Mouse (Mus musculus) lung, adult 18-20 months (tissue): ENCODE measurements at regions not wholly inside any gene's neighbourhood (a gene's known extent, or its start where the extent isn't known, plus 50 kb on each side); places are given as distances from the start of the nearest gene placed in this dataset.

Experiments
- DNase-seq, 2 experiments: peaks; one replicate each; pipeline ENCODE4 v3.0.0; 2022; ENCODE audit warnings: mixed read lengths in 2 of 2

DNA sequence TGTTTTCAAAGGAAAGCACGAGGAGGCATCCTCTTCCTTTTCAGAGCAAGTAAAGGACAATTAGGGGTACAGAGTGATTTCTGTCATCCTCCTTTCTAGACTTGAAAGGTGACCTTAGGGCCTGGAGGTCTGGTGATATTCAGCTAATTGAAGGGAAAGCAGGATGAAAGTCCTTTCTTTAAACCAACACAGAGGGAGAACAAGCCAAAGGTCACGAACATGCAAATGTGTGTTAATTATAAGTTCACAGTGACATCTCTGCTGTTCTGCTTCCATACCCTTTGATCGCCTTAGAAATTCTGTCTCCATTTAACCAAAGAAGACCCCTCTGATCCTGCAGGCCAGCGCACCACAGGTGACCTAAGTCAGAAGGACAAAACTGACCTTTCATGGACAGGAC, 2126.3 kb upstream of the Lrrc6 start:
- DNase-seq: no peak

DNA sequence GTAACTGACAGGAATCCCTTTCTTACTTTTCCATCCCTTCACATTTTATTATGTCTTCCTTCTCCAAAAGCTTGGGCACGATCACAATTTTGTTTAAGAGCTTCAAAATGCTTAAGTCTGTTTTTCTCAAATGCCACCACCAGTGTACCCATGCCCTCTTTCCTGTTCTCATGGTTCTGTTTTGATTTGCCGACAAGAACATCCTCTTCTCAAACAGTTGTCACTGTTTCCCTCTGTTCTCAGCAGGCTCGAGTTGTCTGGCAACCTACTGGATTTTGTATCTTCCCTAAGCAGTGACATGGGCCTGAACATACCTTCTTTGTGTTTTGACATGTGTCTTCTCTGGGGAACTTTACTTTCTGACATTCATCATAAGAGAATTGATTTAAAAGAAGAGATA, 2124.1 kb upstream of the Lrrc6 start:
- no peak for DNase-seq

DNA sequence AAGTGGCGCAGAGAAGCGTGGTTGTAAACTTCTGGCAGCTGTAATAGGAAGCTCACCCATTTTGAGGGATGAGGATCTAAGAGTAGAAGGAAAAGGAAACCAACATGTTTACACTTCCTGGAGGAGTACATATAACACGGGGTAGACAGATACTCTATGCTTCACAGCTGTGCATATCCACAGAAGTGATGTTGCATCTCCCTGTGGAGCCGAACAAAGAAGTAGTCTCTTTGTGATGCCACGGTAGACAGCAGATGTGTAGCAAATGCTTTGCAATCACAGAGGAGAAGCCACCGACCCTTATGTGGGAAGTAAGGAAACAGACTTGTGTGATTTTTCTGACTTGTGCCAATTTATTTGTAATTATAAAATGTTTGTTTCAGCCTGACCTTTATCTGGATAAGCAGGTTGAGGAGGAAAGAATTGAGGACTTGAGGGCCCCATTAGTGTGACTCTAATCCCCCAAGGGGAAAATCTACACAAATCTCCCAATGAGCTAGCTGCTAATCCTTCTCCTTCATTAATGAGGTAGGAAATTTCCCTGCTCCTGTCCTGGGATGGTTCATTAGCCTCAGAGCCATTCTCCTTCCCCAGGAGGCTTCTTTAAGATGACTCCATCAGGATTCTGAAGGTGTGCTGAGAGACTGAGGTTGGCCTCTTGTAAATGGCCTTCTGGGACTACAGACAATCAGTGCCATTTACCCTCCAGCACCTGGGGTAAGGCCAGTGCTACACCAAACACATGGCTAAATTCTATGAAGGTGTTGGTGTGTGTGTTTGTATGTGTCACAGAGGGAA, 2119.9 kb upstream of the Lrrc6 start:
- no peak for DNase-seq

DNA sequence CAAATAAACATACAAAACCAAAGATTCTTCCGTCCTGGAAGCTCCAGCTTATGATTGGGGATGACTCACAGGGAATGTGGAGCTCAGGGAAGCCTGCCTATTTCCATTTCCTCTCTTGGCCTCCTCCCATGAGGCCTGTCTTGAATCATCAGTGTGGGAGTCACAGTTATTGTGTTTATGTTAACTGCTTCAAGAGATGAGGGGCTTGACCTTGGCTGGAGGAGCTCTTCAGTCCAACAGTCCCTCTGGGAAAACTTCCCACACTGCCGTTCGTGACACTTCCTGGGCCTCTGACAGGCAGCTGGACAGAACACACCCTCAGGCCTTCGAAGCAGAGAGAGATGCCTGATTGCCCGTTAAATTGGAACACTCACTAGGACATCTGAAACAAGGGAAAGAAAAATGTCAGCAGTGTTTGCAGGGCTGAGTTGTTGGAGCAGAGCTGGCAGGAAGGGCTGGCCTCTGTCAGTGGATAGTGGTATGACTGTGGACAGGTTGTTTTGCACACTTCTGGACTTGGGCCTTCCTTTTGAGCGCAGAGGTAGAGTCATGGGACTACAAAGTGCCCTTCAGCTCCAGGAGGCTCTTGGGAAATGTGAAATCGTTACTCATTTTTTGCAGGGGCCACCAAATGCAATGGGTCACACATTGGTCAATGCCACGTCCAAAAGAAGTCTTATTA, 2105.5 kb upstream of the Lrrc6 start:
- DNase-seq: peak; percentile 50 to 52

DNA sequence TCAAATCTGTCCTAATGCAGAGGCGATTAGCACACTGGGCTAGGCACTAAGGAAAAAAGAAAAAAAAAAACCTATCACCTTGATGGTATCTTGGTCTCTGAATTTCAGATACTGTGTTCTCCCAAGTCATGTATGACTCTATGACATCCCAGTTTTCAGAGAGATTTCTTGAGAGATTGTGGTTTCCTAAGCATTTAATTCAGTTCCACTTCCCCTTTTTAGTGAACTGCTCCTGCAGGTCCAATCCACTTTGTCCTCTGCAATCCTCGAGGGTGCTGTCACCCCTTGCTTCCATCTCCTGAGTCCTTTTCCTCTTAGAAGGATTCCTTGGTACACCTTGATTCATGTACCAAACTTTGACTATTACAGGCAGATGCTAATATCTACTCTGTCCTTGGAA, 2104.8 kb upstream of the Lrrc6 start:
- DNase-seq: no peak

DNA sequence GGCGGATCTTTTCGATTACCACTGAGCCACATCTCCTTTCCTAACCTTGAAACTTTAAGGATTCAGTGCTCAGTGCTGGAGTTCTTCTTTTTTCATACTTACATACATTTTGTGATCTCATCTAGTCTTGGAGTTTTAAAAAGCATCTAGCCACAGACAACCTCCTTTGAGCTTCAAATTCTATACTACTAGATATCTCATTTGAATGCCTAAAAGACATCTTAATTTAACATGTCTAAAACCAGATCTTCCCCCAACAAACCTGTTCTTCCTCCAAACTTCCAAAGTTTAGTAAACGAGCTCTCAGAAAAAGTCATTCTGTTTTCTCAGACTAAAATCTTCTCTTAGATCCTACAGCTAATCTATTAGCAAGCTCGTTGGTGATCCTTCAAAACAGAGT, 2081.5 kb upstream of the Lrrc6 start:
- no peak for DNase-seq

DNA sequence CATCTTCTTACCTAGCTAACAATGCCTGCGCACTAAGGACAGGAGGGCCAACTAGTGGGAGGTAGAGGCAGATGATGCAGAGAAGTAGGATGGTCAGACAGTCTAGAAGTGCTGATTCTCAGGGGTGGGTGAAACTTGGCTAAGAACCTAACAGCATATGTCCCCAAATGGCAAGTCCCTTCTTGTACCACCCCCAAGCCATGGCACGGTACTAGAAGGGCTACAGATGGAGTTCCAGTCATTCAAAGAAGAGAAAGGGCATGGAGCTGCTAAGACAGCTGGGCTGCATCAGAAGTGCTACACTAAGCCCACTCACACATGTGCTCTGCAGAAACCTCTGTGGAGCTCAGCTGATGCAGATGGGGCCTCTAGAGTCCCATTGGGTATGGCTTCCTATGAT, 2078.8 kb upstream of the Lrrc6 start:
- no peak for DNase-seq

DNA sequence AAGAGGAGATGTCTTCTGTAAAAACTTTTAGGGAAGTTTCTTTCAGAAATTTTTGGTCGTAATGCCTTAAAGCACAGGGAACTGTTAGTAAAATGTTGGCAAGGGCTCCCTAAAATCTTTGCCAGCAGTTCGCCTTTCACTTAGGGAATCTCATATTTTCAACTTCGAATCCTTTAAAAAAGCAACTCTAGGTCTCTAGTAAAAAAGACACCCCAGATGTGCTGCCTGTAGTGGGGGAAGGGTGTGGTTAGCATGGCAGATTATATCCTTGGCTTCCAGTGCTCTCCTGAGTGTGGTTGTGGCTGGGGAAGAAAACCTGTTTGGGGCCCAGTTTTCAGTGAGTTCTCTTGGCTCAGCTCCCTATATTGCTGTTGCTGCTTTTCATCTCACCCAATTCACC, 2059.9 kb upstream of the Lrrc6 start:
- no peak for DNase-seq

DNA sequence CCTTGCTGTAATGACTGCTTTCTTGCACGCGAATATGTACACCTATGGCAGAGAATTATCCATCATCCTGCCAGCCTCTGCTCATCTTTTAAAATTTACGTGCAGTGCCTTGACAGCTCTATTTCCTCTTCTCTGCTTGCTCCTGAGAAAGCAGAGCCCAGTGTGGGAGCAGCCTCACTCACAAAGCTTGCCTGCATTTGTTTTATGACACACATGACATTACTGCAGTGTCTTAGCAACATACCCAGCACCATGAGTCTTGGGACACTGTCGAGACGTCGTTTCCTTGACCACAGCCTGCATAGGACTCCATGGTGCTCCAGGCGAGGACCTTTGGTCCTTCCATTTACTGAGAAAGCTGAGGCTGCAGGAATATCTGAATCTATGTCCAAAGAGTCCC, 2055.4 kb upstream of the Lrrc6 start:
- DNase-seq: no peak

DNA sequence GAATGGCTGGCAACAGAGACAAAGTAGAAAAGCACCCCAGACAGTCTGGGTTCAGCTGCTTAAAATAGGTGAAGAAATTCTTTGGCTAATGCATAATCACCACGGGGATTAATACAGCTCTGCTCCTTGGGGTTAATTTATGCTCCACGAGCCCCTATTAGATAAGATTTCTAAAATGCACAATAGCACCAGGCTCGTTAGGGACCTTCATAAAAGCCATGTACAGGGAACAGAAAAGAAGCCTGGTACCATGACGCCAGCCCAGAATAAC, 2035.3 kb upstream of the Lrrc6 start:
- DNase-seq: no peak

DNA sequence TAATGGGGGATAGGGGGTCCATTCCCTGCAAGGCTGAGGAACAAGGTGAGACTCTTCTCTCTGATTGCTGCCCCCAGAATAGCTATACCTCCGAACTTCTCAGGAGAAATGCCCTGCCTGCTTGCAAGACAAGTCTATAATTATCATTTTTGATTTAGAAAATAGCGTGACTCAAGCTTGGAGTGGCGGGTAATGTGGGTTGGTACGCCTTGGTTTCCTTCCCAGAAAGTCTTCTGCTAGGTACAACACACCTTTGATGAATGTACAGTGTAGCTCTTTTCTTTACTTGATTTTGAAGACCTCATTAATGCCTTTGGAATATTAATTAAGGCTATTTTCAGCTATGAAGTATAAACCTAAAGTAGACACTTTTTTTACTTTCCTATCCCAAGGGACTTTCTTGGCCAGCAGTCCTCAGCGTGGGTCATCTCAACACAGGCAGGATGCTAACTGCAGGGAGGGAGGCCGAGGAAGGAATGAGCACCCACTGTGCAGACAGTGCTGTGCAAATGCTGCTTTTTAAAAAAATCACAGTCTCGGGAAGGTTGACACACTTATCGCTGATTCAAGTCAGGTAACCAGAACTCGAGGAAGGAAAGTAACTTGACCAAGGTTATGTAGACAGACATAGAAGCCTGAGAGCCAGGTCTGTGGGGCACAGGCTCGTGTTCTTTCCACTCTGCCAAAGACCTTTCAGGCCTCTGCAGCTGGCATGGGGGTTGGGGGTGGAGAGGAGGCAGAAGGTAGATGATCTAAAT, 2034.8 kb upstream of the Lrrc6 start:
- DNase-seq: no peak

DNA sequence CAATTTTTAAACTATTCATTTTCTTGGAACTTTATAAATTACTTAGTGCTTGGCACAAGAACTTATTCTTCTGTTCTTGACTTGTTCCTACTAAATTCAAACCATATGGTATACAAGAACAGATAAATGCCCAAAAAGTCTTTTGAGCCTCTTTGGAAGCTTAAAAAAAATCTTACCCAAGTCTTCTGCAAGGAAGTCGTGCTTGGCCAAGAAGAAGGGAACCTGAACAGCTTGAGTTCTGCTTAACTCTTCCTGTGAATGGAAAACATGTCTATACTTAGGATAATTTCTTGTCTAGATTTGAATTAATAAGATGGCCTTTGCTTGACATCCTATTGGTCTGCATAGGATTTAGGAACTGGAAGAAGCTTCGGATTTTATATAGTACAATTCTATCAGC, 2020.0 kb upstream of the Lrrc6 start:
- no peak for DNase-seq

DNA sequence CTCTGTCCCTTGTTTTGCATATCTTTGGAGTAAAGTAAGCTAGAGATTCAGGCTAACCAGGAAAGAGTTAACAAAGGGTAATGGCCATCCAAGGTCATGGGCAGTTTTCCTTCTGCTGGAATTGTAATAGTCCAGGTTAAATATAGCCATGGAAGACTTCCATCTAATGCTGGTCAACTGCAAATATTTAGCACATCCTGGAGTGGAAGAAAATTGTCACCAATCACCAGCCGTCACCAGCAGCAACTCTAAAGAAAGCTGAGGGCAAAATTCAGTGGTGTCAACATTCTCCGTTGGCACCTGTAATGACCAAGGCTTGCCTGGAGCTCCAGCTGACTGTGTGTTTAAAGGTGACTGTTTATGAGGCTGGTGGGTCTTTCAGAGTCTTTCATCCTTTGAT, 2011.7 kb upstream of the Lrrc6 start:
- DNase-seq: no peak

DNA sequence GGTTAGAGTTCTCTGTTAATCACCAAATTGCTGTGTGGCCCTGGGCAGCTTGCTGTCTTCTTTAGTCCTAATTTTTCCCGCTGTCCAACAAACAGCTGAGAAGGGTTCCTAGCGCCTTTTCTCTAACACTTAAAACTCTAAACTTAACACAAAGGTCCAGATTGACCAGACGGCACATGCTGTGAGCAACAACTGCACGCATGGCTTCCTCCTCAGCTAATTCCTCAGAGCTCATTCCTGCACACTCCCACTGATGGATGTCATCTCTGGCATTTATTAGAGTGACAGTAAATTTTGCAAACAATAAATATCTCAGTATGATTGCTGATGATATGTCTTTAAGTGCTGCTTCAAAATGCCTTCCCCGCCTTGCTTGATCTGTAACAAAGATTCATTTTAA, 2007.5 kb upstream of the Lrrc6 start:
- no peak for DNase-seq

DNA sequence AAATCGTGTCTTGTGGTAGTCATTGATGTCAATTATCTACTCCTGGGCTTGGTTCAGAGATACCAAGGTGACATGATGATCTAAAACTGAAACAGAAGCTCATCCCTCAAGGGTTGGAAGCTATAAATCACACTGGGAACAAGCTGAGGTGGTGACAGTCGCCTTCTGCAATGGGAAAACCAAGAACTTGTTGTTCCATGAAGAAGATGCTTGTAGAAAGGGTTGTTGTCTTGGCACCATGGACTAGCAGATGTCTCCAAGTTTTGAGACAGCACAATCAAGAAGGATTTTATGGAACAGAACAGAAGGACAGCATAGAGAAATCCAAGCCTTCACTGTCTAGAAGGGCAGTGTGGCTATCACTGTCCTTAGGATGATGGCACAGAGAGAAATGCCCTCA, 2005.4 kb upstream of the Lrrc6 start:
- no peak for DNase-seq

DNA sequence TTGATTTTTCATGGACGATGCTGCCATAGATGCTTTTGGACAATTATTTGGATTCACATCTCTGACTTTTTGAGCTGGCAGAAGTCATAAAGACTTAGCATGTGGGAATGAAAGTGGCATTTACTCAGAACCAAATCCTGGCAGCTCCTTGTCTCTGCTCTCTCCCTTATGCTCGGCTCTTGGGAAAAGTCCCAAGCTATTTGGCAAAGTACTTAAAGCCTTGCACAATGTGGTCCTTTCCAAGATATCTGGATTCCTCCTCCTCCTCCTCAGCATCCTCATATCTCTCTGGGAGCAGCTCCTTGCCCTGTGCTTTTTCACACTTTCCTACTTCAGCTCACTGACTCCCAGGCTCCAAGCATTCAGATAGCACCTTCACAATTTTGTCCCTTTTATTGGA, 1995.7 kb upstream of the Lrrc6 start:
- DNase-seq: no peak

DNA sequence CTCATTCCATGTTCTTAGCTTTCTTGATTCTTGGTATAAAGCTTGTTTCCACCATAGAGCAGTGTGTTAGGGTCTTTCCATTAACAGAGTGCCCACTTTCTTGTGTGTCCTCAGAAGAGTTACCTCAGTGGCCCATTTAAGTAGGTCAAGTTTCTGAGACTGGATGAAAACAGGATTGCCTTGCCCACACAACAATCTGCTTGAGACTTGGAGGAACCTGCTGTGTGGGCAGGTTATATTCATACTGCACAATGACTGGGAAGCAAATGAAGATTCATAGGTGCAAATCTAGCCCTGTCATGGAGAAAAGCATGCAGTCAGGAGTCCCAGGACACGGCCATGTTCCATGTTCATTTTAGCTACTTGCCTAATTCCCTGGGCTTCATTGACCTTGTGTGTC, 1984.1 kb upstream of the Lrrc6 start:
- no peak for DNase-seq

DNA sequence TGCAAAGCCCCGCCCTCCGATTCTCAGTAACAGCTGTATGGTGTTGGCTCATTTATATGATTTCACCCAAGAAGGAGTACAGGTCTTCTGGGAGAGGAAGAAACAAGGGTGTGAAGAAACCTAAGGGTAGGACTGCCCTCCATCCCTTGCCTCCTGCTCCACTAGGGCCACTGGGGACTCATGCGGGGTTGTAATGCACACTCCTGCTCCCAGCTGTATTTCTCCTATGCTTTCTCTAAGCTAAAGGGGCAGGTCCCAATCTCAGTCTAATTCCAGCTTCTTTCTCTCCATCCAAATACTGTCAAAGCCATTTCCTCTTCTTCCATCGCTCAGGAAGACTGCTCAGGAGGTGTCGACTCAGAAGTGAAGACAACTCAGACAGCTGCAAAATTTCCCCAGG, 1977.0 kb upstream of the Lrrc6 start:
- DNase-seq: no peak

DNA sequence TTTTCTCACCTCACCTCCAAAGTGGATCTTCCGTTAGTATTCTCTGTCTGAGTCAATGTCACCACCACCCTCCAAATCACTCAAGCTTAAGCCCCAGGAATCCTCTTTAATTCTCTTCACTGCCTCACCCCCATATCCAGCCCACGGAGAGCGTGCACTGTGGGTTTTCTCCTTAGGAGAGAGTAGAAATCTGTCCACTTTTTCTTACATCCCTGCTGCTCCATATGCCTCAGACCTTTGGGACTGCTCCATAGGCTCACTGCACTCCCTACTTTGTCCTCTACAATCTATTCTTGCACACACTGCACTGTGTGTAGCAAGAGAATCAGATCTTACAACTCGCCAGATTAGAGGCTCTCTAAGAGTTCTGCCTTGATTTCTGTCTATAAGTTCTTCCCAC, 1971.2 kb upstream of the Lrrc6 start:
- DNase-seq: no peak

DNA sequence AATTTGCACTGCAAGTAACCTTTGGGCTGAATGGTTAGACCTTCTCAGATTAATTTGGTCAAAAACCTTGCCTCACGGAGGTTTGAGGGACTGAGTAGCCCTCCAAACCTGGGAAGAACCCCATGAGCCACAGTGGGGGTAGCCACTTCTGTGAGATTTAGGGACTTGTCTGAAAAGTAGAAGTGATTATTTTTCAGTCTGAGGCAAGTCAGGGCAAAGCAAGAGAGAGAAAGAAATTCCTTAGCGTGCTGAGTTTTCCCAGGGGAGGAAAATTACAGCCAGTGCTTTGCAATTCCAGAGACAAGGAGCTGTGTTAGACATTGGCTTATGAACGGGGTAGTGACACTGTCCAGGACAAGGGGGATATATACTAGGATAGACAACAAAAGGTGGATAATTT, 1962.1 kb upstream of the Lrrc6 start:
- DNase-seq: no peak

DNA sequence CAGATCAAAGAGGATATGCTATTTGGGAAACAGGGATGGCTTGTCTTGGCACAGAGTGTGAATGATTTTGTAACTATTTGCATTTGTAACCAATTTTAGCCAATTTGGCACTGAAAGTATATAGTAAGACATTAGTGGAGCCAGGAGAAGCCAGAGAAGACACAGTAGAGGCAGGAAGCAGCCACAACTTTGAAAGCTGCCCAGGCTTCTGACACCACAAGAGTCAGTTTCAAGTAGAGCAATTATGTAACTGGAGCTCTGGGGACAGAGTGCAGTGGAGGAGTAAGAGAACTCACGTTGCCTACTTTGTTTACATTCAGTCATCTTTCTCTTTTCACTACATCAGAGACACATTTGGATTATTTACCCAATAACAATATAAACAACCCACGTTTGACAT, 1956.5 kb upstream of the Lrrc6 start:
- no peak for DNase-seq

DNA sequence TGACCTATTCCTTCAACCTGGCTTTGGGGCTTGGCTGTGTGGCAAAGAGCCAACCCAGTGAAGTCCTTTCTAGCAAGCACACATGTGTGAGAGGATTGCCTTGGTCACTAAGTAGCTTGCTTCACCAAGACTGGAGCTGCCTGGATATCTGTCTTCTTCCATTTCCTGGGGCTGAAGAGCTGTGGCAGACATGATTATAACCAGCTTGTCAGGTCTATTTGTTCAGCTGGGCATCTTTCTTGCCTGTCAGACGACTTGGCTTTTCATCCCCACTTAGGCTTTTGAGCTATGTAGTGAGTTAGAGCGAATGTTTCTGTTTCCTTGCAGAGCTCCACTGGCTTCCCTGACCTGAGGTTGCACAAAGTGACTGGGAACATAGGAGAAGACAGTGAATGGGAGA, 1951.3 kb upstream of the Lrrc6 start:
- no peak for DNase-seq

DNA sequence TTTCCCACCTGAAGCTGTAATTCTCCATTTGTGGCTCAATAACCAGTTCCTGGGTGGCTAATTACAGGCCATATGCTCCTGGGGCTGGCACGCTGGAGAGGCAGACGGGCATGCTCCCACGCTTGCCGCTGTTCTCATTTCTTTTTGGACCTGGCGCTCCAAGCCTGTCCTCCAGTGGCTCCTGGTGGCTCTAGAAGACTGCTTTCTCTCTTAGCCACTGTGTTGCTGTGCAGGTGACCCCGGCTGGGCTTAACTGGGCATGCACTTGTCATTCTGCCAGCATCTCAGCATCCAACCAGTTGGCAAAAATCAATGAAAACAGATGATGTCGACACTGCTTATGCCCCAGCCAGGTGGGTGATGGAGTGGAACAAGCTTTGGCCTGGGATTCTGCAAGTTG, 1944.6 kb upstream of the Lrrc6 start:
- no peak for DNase-seq

DNA sequence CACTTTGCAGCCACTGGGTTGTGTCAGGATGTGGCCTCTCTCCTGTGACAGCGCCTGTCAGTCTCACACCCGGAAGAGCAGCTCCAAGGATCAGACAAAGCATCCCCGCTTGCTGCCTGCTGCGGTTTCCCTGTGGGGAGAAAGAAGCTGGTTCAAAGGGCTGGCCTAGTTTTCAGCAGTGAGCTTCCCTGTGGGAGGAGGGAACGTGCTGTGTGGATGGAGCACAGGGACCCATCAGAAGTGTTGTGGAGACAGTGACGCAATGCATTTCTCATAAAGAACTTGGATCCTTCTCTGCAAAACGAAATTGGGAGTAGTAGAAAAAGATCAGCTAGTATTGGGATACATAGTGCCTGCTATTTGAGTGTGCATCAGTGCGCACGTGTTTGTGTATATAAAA, 1939.9 kb upstream of the Lrrc6 start:
- no peak for DNase-seq
